In the genomic region with DNA sequence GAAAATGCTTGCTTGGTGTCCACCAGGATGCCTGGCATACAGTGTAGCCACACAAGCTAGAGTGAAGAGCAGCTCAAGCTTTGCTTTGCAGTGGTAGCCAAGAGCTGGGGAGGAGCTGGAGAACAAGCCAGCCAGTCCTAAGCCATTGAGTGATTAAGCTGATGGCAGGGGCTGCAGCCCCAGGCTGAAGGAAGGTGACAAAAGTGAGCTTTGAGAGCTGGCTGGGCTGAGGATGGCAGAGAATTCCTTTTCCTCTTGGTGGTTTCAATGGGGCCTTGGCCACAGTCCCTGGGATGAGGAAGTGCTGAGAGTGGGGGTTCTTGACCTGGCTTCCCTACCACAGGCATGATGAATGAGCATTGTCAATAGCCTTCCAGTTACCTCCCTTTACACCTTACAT, we compare ENCODE assay signal across 1 mouse cellular context.
TF ChIP-seq lines count a peak whose summit lies in the region.

No protein-coding gene starts in this region.

TF ChIP-seq in MEL, 35 proteins besides CTCF, POLR2A, EP300 and RAD21:
- TF ChIP-seq TCF12 (IDR thresholded peaks at IDR 0.05; ENCODE audit: low read depth, low read length) (peak; percentile 13; the same call in 1 of the 2 replicates), MYB (IDR thresholded peaks at IDR 0.05; ENCODE audit: low read depth, low read length) (no peak), POLR2AphosphoS2 (IDR thresholded peaks at IDR 0.05; ENCODE audit: low read length) (0 out of 2 replicates have a peak, but pooled peaks have one; percentile 69)
